Mouse (Mus musculus): ENCODE data around the gene Dis3.
A peak's percentile ranks its signal among the peaks of the same experiment; 100 is the strongest.

Dis3 gene

DNA sequence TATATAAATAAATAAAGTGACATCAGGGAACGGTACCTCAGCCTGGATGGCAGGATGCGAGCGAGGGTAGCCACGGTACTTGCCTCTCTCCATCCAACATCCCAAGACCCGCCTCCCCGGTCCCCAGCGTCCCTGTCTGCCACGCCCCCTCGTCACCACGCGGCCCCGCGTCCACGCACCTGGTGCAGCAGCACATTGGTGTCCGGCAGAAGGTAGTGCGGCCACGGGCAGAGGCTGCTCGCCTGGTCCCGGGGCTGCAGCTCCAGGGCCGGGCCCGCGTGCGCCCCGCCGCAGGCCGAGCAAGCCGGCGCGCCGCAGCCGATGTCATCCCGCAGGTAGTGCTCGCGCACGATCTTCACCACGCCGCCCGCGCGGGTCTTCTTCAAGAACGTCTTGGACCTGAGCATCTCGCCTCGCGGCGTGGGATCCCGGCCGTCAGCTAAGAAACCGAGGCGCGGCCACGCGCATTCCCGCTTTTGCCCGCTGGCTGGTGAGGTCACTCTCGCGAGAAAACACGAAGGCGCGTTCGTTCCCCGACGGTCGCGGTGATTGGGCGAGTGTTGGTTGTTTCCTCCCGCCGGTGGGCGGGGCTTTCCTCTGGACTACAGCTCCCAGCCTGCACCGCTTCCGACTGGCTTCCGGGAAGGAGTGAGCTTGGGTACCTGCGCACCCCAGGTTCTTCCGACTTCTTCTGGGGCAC lies at the start of gene Dis3, which contains the start of gene Pibf1:
Gene Dis3 (minus strand): TSS at position 504 of the 700 bp plus-strand sequence.
Gene Pibf1 (plus strand): TSS at position 158 of the 700 bp plus-strand sequence.
- peak; percentile 95 for DNase-seq (ENCODE audit: low spot score)

DNA sequence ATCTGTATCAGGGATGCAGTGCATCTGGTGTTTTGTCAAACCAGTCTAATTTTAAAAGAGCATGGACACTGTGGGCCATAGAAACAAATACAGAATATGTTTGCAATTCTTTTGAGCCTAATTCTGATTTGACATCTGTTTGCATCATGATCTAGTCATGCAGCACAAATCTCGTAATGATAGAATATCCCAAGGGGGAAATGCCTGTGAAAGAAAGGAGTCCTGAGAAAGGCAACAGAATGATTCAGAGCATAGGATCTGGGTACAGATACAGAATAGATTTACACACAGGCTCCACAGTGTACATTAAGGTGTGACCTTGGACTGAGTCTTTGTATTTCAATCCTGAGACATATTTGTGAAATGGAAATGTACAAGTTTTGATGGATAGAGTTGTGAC lies 47.3 kb upstream of the Dis3 start:
- DNase-seq (ENCODE audit: low spot score), result no peak

DNA sequence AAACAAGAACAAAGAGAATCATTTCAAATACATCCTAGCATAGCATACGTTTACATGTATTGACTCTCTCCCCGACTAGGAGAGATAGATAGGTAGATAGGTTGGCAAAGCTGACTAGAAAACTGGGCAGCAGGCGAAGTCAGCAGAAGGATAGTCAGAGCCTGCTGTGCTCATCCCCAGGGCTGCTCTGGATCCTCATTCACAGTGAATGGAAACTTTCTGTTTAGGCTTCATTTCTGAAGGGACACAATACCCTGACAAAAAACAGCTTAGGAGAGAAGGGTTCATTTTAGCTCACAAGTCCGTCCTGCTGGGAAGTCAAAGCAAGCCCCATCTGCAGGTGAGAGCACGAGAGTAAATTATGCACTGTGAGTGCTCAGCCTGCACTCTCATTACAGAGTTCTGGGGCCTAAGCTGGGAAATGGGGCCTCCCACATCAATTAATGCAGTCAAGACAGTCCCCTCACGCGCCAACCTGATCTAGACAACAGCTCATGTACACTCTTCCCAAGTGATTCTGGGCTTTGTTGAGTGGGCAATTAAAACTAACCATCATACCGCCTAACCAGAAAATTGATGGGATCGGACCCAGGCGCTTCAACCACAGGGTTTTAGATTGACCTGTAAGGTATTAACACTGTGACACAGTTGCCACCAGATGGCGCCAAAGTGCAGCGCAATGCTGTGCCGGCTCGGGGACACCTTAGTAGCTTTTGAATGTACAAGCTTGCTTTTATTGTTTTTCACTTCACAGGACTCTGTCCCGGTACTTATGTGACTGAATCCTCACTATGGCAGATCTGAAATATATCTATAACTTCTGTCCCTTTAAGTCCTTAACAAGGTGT lies 42.4 kb upstream of the Dis3 start:
- peak; percentile 47 for DNase-seq (ENCODE audit: low spot score)

DNA sequence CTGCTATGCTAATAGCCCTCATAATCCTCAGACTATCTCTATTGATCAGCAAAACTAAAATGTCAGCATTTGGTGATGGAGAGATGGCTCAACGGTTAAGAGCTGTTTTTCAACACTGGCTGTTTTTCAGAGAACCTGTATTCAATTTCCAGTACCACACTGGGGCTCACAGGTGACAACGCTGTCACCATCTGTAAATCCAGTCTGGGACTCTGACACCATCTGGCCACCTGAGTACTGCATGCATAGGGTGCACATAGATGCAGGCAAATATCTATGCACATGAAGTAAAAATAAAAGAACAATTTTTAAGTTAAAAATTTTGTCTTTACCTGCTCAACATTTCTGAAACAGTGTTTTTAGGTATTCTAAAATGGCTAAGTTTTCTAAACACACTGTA lies 40.5 kb upstream of the Dis3 start:
- DNase-seq (ENCODE audit: low spot score), result no peak

- DNase-seq (ENCODE audit: low spot score), result no peak
These were observed 36.7 kb upstream of the Dis3 start for GRCm38 (mm10) chr14:99136297-99136696.

DNA sequence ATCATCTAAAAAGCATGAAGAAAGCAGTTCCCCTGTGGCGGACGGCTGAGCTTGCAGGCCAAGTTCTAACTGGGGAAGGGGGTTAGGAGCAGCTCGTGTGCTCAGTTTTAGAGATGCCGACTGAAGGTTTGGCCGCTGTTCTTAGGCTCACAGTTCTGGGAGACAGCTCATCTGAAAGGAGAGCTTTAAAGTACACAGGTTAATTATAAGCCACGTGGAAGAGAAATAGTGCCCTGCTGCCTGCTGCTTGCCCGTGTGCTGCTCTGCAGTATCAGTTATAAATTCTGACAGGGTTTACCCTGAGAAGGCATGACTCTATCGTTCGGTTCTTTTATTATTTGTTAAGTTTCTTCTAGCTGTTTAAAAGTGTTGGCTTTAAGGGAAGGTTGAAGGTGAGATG lies 36.2 kb upstream of the Dis3 start:
- no peak for DNase-seq (ENCODE audit: low spot score)

DNA sequence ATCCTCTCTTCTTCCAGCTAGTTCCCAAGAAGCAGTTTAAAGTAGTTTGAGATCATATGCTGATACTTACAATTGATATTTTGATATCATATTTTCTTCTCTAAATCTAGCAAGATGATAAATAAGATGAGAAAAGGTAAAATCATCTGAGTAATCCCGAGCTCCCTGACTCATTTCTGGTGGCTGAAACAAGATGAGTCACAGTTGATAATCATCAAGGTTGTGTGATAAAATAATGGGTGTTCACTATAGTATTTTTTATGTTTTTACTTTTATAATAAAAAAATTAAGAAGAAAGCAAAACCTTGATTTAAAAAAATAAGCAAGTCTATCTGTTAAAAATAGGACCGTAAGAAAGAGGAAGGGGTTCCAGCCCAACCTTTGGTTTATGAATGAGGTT lies 34.5 kb upstream of the Dis3 start:
- no peak for DNase-seq (ENCODE audit: low spot score)

GRCm38 (mm10) chr14:99129050-99129449 lies 29.5 kb upstream of the Dis3 start:
- no peak for DNase-seq (ENCODE audit: low spot score)

DNA sequence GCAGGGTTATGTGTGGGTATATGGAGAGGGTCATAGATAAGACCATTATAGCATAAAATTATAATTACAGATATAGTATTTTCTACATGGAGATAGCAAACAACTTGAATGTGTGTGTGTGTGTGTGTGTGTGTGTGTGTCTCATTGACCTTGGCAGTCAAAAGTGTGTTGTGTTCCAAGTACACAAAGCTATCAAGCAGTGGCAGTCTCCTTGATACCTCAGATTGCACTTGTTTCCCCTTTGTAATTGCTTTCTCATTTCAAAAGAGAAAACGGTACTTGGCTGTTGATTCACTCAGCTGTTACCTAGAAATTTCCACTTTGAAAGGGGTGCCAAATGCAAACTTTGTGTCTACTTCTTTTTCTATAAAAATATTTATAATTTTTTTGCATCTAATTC lies 27.9 kb upstream of the Dis3 start:
- no peak for DNase-seq (ENCODE audit: low spot score)

- DNase-seq (ENCODE audit: low spot score), result no peak
These were observed 27.1 kb upstream of the Dis3 start for GRCm38 (mm10) chr14:99126713-99127112.

- no peak for DNase-seq (ENCODE audit: low spot score)
These were observed 24.5 kb upstream of the Dis3 start for GRCm38 (mm10) chr14:99124076-99124475.

DNA sequence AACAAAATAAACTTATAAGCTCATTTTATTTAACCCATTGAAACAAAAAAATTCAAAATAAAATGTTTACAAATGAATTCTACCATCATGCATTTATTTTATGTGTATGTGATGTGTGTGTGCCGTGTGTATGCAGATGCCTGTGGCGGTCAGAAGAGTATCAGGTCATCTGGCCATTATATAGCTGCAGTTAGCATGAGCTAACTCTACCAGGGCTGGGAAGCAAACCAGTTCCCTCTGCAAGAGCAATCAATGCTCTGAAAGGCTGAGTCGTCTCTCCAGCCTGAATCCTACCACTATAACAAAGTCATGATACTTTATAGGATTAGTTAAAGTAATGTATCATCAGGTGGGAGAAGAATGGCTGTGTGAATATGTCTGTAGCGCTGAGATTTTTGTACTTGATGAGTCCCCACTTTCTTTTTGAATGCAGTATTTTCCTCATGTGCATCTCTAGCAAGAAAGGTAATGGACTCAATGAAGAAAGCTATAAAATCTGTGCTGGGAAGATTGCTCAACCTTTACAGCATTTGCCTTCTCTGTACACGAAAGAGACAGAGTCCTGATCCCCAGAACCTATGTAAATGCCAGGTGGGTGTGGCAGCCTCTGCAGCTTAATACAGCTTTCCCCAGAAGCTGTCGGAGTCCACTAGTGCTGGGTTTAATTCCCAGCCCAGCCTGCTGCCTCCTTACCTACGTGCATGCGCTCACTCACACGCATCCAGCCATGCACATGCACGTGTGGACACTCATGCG lies 22.2 kb upstream of the Dis3 start:
- DNase-seq (ENCODE audit: low spot score), result no peak

DNA sequence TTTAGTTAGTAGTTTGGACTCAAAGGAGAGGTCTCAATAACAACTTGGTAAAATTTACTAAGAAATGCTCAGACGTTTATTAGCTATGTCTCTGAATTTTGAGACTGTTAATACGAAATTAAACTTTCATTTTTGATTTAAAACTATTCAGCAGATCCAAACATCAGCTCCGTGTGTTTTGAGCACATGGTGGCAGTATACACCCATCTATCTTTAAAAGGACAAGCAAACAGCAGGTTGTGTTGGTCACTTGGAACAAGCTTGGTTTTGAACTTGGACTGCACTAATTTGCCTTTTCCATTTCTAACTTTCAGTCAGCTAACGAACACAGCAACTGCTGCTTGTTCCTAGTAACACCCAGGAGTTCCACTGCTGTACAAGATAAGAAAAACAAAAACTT lies 18.0 kb upstream of the Dis3 start:
- DNase-seq (ENCODE audit: low spot score), result no peak

GRCm38 (mm10) chr14:99108762-99109161 lies 9.2 kb upstream of the Dis3 start:
- DNase-seq (ENCODE audit: low spot score), result no peak

DNA sequence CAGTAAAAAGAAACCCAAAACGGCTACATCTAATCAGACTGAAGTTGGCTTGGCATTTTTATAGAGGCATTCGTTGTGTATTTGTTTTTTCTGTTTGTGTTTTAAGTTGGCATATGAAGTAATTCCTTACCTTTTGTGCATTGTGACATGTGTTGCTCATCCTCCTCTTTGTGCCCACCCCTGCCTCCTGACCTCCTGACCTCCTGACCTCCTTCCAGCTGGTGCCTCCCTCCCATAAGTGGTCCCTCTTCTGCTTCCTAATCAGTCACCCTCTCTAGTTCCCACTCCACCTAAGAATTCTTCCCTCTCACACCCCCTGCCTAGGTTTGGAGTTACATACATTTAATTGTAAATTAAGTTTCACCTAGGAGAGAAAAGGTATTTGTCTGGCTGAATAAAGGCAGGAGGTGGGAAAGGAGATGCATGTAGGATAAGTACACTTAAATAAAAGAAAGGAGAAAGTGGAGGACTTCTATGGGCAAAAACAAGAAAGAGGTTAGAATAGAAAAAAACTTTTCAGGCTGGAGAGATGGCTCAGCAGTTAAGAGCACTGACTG lies 8.1 kb upstream of the Dis3 start:
- DNase-seq (ENCODE audit: low spot score), result no peak

- DNase-seq (ENCODE audit: low spot score), result no peak
These were observed 7.1 kb upstream of the Dis3 start for GRCm38 (mm10) chr14:99106671-99107070.

DNA sequence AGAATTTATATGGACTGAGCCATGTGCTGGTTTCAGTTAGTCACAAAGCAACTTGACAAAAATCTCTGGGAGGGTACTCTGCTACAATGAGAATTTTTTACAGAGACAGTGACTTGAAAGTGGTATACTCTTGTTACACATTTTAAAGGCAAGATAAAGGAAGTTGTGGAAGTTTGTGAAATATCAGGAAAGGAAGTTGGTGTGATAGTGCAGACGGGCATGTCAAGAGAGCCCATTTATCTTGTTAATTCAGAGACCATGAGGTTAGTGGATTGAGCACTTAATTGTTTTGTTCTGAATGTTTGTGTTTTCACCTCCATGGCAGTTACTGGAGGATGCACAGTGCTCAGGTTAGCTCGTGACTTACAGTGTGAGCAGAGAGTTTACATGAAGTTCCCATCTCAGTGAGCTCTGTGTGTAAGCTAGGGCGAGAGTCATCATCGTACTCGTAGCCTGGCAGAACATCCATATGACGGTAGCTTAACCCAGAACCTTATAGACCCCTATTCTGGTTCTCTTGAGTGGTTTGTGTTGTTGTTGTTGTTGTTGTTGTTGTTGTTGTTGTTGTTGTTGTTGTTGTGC lies 5.1 kb upstream of the Dis3 start:
- no peak for DNase-seq (ENCODE audit: low spot score)

- no peak for DNase-seq (ENCODE audit: low spot score)
These were observed 3.5 kb upstream of the Dis3 start for GRCm38 (mm10) chr14:99103050-99103449.

GRCm38 (mm10) chr14:99099967-99100587 lies 507 bp upstream of the Dis3 start:
- no peak for DNase-seq (ENCODE audit: low spot score)

DNA sequence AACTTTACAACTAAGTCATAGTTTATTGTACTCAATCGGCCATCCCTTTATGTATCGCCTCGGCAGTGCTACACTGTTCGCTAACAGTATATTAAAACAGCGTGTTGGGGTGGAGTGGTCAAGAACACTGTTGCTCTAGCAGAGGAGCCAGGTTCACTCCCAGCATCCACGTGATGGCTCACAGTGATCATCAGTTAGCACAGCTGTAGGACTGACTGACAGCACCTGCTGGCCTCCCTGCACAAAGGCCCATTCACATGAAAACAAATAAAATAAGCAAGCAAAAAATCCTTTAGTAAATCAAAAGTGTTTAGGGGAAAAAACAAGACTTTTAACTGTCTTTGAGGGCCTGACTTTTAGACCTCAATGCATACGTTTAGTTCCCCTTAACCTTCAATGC lies 10.6 kb downstream of the Dis3 start:
- DNase-seq (ENCODE audit: low spot score), result no peak

DNA sequence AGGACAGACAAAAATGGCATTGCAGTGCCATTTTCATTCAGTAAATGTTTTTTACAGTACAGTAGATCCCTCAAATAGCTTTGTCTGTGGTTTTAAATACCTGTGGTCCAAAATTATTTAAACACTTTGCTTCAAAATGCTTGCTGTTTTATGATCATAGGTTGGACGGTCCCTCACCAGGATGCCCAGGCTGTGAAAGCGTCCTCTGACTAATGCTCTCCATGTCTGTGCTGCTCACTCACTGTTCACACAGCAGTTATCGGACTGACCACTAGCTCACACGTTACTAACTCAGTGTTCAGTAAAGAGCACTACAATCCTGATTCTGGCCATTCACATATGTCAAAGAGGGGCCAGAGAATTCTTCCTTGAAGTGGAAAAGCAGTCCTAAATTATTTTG lies 28.4 kb downstream of the Dis3 start:
- no peak for DNase-seq (ENCODE audit: low spot score)

DNA sequence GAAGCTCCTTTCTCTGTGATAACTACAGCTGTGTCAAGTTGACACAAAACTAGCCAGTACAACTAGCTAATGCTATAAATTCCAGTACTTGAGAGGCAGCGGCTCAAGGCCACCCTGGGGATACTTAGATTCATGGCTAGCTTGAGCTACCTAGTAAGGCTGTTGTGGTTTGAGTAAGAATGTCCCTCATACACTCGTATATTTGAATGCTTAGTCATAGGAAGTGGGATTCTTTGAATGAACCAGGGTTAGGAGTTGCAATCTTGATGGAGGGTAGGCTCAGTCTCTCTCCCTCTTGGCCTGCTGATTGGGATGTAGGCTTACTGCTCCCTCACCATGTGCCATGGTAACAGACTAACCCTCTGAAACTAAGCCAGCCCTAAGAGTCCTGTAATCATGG lies 36.5 kb downstream of the Dis3 start:
- no peak for DNase-seq (ENCODE audit: low spot score)
